Mouse (Mus musculus) kidney, embryonic 15.5 days (tissue): ENCODE measurements around the gene Ccdc191. TPM values are rescaled to one million over a fixed set of nuclear protein-coding genes. Genes with fewer than 3 reads are reported as not detected.
A peak's percentile ranks its signal among the peaks of the same experiment; 100 is the strongest.

Source experiments
- ATAC-seq: fragments of 200-750 bp; cut with Nextera tagmentation; replicated peaks from 2 replicates; pipeline ENCODE4 v1.8.0; 2017; ENCODE audit warnings: moderate TSS enrichment; ENCODE audit not compliant: low FRiP score
- H3K27ac ChIP-seq: fragments of 300-500 bp; sonication (generic); 2 replicates; pipeline ENCODE4 v1.5.1; 2015; ENCODE audit warnings: mild to moderate bottlenecking, inconsistent platforms
- H3K27me3 ChIP-seq: fragments of 300-500 bp; sonication (generic); 2 replicates; pipeline ENCODE4 v1.6.1; 2015; ENCODE audit warnings: inconsistent platforms
- H3K36me3 ChIP-seq: fragments of 300-500 bp; sonication (generic); 2 replicates; pipeline ENCODE4 v1.6.1; 2015; ENCODE audit warnings: inconsistent platforms
- H3K4me1 ChIP-seq: fragments of 300-500 bp; sonication (generic); 2 replicates; pipeline ENCODE4 v1.6.1; 2015; ENCODE audit warnings: inconsistent platforms
- H3K4me2 ChIP-seq: fragments of 300-500 bp; sonication (generic); 2 replicates; pipeline ENCODE4 v1.6.1; 2015; ENCODE audit warnings: moderate library complexity, mild to moderate bottlenecking, inconsistent platforms
- H3K4me3 ChIP-seq: fragments of 300-500 bp; sonication (generic); replicated peaks from 2 replicates; pipeline ENCODE4 v1.5.1; 2015; ENCODE audit warnings: mild to moderate bottlenecking, inconsistent platforms
- H3K9ac ChIP-seq: fragments of 300-500 bp; sonication (generic); 2 replicates; pipeline ENCODE4 v1.6.1; 2015; ENCODE audit warnings: mild to moderate bottlenecking, inconsistent platforms
- H3K9me3 ChIP-seq: fragments of 300-500 bp; sonication (generic); replicated peaks from 2 replicates; pipeline ENCODE4 v1.6.1; 2016; ENCODE audit warnings: inconsistent platforms
- WGBS: fragments of 180-500 bp; shearing (Covaris S2); methylation state at CpG from one replicate; pipeline ENCODE4 v1.1.7; 2015; ENCODE audit warnings: mixed read lengths; 5-methylcytosine and 5-hydroxymethylcytosine counted together
- microRNA-seq: library from miRNA; unstranded; fragments of <30 nt; microRNA quantifications from one replicate; pipeline ENCODE4, GENCODE M21; 2016
- polyA plus RNA-seq: library from polyadenylated mRNA; unstranded; fragments of >200 nt; fragmentation: Nextera tagmentation; extraction: Ambion mirVana; gene quantifications from 2 replicates; pipeline ENCODE4 v1.2.1, GENCODE M21; 2015

Ccdc191 gene
- polyA plus RNA-seq, 1 experiment from 2014 or later, result 15.2 TPM

GRCm38 (mm10) chr16:43999111-43999510 is 109.5 kb downstream of the Ccdc191 start:
- 80% methylated on average over 8 of the region's 8 CpGs for WGBS
- no peaks in the 10 kb centered on the region for H3K9me3 ChIP-seq
- ATAC-seq, result no peak
- no peaks in the 10 kb centered on the region for H3K27me3 ChIP-seq
- no peak overlapping the region for H3K27ac ChIP-seq
- no peak overlapping the region for H3K4me3 ChIP-seq
- H3K36me3 ChIP-seq, result no peaks in the 10 kb centered on the region
- no peaks in the 10 kb centered on the region for H3K4me1 ChIP-seq
- no peak overlapping the region for H3K4me2 ChIP-seq
- H3K9ac ChIP-seq, result no peak overlapping the region

GRCm38 (mm10) chr16:43999541-43999940 is 109.9 kb downstream of the Ccdc191 start:
- Histone ChIP-seq H3K4me3 (no peak overlapping the region), H3K27me3 (no peaks in the 10 kb centered on the region), H3K9ac (no peak overlapping the region), H3K36me3 (no peaks in the 10 kb centered on the region), H3K9me3 (no peaks in the 10 kb centered on the region), H3K4me1 (no peaks in the 10 kb centered on the region), H3K27ac (no peak overlapping the region), H3K4me2 (no peak overlapping the region)
- 79% methylated on average over 5 of the region's 5 CpGs for WGBS
- no peak for ATAC-seq

- no peak for ATAC-seq
- Histone ChIP-seq H3K4me3 (no peak overlapping the region), H3K4me1 (no peaks in the 10 kb centered on the region), H3K27ac (no peak overlapping the region), H3K27me3 (no peaks in the 10 kb centered on the region), H3K9ac (no peak overlapping the region), H3K9me3 (no peaks in the 10 kb centered on the region), H3K4me2 (no peak overlapping the region), H3K36me3 (peaks cover 3% of the 10 kb centered on the region; the same call in 1 of the 2 replicates)
- WGBS, result 63% methylated on average over 5 of the region's 5 CpGs
Measured at GRCm38 (mm10) chr16:44002086-44002485, 112.5 kb downstream of the Ccdc191 start.

GRCm38 (mm10) chr16:44011010-44011409 is 121.4 kb downstream of the Ccdc191 start:
- Histone ChIP-seq H3K4me1 (0 out of 2 replicates have a peak, but pooled peaks cover 3% of the 10 kb centered on the region), H3K4me3 (no peak overlapping the region), H3K27ac (no peak overlapping the region), H3K4me2 (no peak overlapping the region), H3K9me3 (no peaks in the 10 kb centered on the region), H3K36me3 (0 out of 2 replicates have a peak, but pooled peaks cover 4% of the 10 kb centered on the region), H3K9ac (no peak overlapping the region), H3K27me3 (no peaks in the 10 kb centered on the region)
- 44% methylated on average over 5 of the region's 5 CpGs for WGBS
- 0 out of 2 replicates have a peak, but pooled peaks have one; percentile 40 for ATAC-seq

Small RNAs within 50 kb of the gene (microRNA-seq; reads per million reads assigned to microRNA genes)
- gene Mir3470b, result not detected

Other genes with a start within 250 kb of the Ccdc191 start
- not detected in 2 replicates for gene Tigit, start 225.7 kb upstream of the Ccdc191 start, polyA plus RNA-seq
- gene Drd3, start 135.8 kb upstream of the Ccdc191 start, polyA plus RNA-seq, result not detected in 2 replicates
- gene Qtrt2, start 37.0 kb downstream of the Ccdc191 start, polyA plus RNA-seq, result 30.3 and 34.5 TPM in 2 replicates
- gene Zdhhc23, start 90.0 kb downstream of the Ccdc191 start, polyA plus RNA-seq, result 1.7 and 1.9 TPM in 2 replicates
- 6.6 and 7.9 TPM in 2 replicates for gene Gramd1c, start 173.5 kb downstream of the Ccdc191 start, polyA plus RNA-seq
- gene Atp6v1a, start 249.9 kb downstream of the Ccdc191 start, polyA plus RNA-seq, result 77.5 and 82.3 TPM in 2 replicates